Comparison of ENCODE assay signal across 9 mouse cellular contexts in genomic region chr9:72628591-72628990, GRCm38 (mm10). TPM values are rescaled to one million over a fixed set of nuclear protein-coding genes. Genes with fewer than 3 reads are reported as not detected.
A peak's percentile ranks its signal among the peaks of the same experiment; 100 is the strongest.
DNase-seq lines count a peak whose midpoint lies in the region; ATAC-seq and TF ChIP-seq lines count a peak whose summit lies in the region.
"Had no signal": no experiment of that assay in that cellular context is flagged by ENCODE, and none has a peak within 500 bp of the region (broad histone marks: within the 10 kb centered on the region; RNA-seq: fewer than 3 reads in every experiment).

No protein-coding gene starts in this region.

- H3K4me1 ChIP-seq in hindbrain, embryonic 10.5 days (replicated peaks): peaks cover 7% of the 10 kb centered on the region

- intact Hi-C loops in gastrocnemius, adult 2 months (cut with DNase I): no loop called here

- TF ChIP-seq CTCF in gastrocnemius, adult 2 months (IDR thresholded peaks at IDR 0.05): no peak

- peak overlapping the region; percentile 84 for H3K27ac ChIP-seq in gastrocnemius, adult 2 months
- no peak overlapping the region for H3K27ac ChIP-seq in hindbrain, embryonic 10.5 days

- no peaks in the 10 kb centered on the region for H3K27me3 ChIP-seq in hindbrain, embryonic 10.5 days (ENCODE audit: insufficient read depth, poor library complexity, severe bottlenecking)

- peaks cover 4% of the 10 kb centered on the region; the same call in 1 of the 2 replicates for H3K36me3 ChIP-seq in hindbrain, embryonic 10.5 days

- no peak overlapping the region for H3K4me3 ChIP-seq in gastrocnemius, adult 2 months
- H3K4me3 ChIP-seq in hindbrain, embryonic 10.5 days: no peak overlapping the region

- 58% methylated on average over 2 of the region's 2 CpGs for WGBS in hindbrain, embryonic 10.5 days

- H3K9me3 ChIP-seq in hindbrain, embryonic 10.5 days: no peaks in the 10 kb centered on the region
- H3K9me3 ChIP-seq: G1E had no signal

- ATAC-seq in monocyte, adult 5-6 weeks (replicated peaks; ENCODE audit: insufficient number of reproducible peaks, low FRiP score, low TSS enrichment, poor library complexity, severe bottlenecking): no peak

- peak; percentile 61 for DNase-seq in gastrocnemius, adult 2 months
- no peak for DNase-seq in gastrocnemius, adult 8-10 months (ENCODE audit: low spot score in 2 of 2)
- peak; percentile 44 for DNase-seq in testis, postnatal 14 days (ENCODE audit: low spot score)
- no peak for DNase-seq in testis, postnatal 10 days (ENCODE audit: low spot score)
- peak; percentile 72 for DNase-seq in kidney, postnatal 10 days
- peak; percentile 34 for DNase-seq in yolk sac, embryonic 10.5 days (ENCODE audit: low spot score)
- DNase-seq in hindbrain, embryonic 10.5 days (ENCODE audit: low spot score): no peak

RNA-seq across cellular contexts. Expression of gene Nedd4, which starts 33.6 kb away (rescaled TPM):
- total RNA-seq in gastrocnemius, adult 2 months (2021): 100 to 1,000 TPM; 273 to 325 TPM
- 100 to 1,000 TPM; 286 to 317 (median 309) TPM for total RNA-seq in gastrocnemius, adult 8-10 months (2022)
- 69.3 to 109 TPM (median 72.0 TPM) in 3 replicates for total RNA-seq in monocyte, adult 5-6 weeks (2017)
- polyA plus RNA-seq in hindbrain, embryonic 10.5 days (2016; fragmentation: Nextera tagmentation; extraction: Ambion mirVana): 556 and 636 TPM in 2 replicates

Comparison
In these comparisons a context has a peak if more than half of its experiments do, and no peak if none do; other contexts are left out.
1. DNase-seq: peak in gastrocnemius, adult 2 months (single experiment), testis, postnatal 14 days (single experiment), kidney, postnatal 10 days (single experiment) and yolk sac, embryonic 10.5 days (single experiment); none in gastrocnemius, adult 8-10 months (0 of 2), testis, postnatal 10 days (single experiment) and hindbrain, embryonic 10.5 days (single experiment).